Mouse (Mus musculus) myocyte (in vitro differentiated cells): ENCODE measurements around the gene Bahd1. TPM values are rescaled to one million over a fixed set of nuclear protein-coding genes. Genes with fewer than 3 reads are reported as not detected.
A peak's percentile ranks its signal among the peaks of the same experiment; 100 is the strongest.

ENCODE experiments used
- H3K27me3 ChIP-seq: one replicate; pipeline ENCODE4 v1.6.1; 2011; ENCODE audit not compliant: control insufficient read depth, insufficient read depth, insufficient read length
- H3K36me3 ChIP-seq: one replicate; pipeline ENCODE4 v1.6.1; 2011; ENCODE audit not compliant: control insufficient read depth, insufficient read depth
- H3K4me2 ChIP-seq: one replicate; pipeline ENCODE4 v1.6.1; 2011; ENCODE audit warnings: low read depth, control low read depth
- H3K4me3 ChIP-seq: one replicate; pipeline ENCODE4 v1.5.1; 2011; ENCODE audit warnings: mild to moderate bottlenecking, control low read depth, moderate library complexity
- H3K79me2 ChIP-seq: one replicate; pipeline ENCODE4 v1.6.1; 2011; ENCODE audit not compliant: control insufficient read depth, insufficient read depth
- H3ac ChIP-seq: one replicate; pipeline ENCODE4 v1.6.1; 2011; ENCODE audit not compliant: control insufficient read depth, insufficient read length
- CEBPB ChIP-seq: IDR thresholded peaks from 2 replicates; pipeline ENCODE4 v1.6.1; 2011; ENCODE audit warnings: mild to moderate bottlenecking, moderate library complexity; ENCODE audit not compliant: poor library complexity, insufficient read depth, severe bottlenecking
- E2F4 ChIP-seq: IDR thresholded peaks from one replicate; pipeline ENCODE4 v1.6.1; 2011; ENCODE audit warnings: mild to moderate bottlenecking, control low read depth, moderate library complexity; ENCODE audit not compliant: insufficient read depth
- MAX ChIP-seq: IDR thresholded peaks from one replicate; pipeline ENCODE4 v1.6.1; 2011; ENCODE audit warnings: low read depth, mild to moderate bottlenecking, control low read depth
- MYOD1 ChIP-seq, 3 experiments: IDR thresholded peaks; one replicate each; pipeline ENCODE4 v1.6.1; 2011; ENCODE audit warnings: control low read depth in 2 of 3, low read depth in 2 of 3, mild to moderate bottlenecking in 2 of 3, moderate library complexity in 1 of 3; ENCODE audit not compliant: insufficient read length in 2 of 3, control insufficient read depth in 1 of 3
- MYOG ChIP-seq, 3 experiments: IDR thresholded peaks; one replicate each; pipeline ENCODE4 v1.6.1; 2011; ENCODE audit warnings: control low read depth in 2 of 3, low read depth in 2 of 3, mild to moderate bottlenecking in 2 of 3; ENCODE audit not compliant: insufficient read length in 2 of 3, control insufficient read depth in 1 of 3, insufficient read depth in 1 of 3
- POLR2A ChIP-seq: IDR thresholded peaks from one replicate; pipeline ENCODE4 v1.6.1; 2011; ENCODE audit warnings: low read depth, mild to moderate bottlenecking, control low read depth, moderate library complexity; ENCODE audit not compliant: insufficient read length
- POLR2AphosphoS2 ChIP-seq: IDR thresholded peaks from one replicate; pipeline ENCODE4 v1.6.1; 2011; ENCODE audit warnings: low read depth, control low read depth; ENCODE audit not compliant: insufficient read length
- REST ChIP-seq: IDR thresholded peaks from one replicate; pipeline ENCODE4 v1.6.1; 2011; ENCODE audit warnings: mild to moderate bottlenecking, control low read depth, moderate library complexity; ENCODE audit not compliant: insufficient read depth, insufficient read length
- SRF ChIP-seq: IDR thresholded peaks from one replicate; pipeline ENCODE4 v1.6.1; 2011; ENCODE audit warnings: low read depth; ENCODE audit not compliant: control insufficient read depth, insufficient read length
- TCF12 ChIP-seq: IDR thresholded peaks from one replicate; pipeline ENCODE4 v1.6.1; 2011; ENCODE audit warnings: mild to moderate bottlenecking, control low read depth; ENCODE audit not compliant: poor library complexity, insufficient read depth, severe bottlenecking
- TCF3 ChIP-seq: IDR thresholded peaks from one replicate; pipeline ENCODE4 v1.6.1; 2011; ENCODE audit warnings: low read depth, control low read depth; ENCODE audit not compliant: insufficient read length
- USF1 ChIP-seq: IDR thresholded peaks from one replicate; pipeline ENCODE4 v1.6.1; 2011; ENCODE audit warnings: low read depth, mild to moderate bottlenecking, control low read depth, moderate library complexity
- polyA plus RNA-seq: library from polyadenylated mRNA; unstranded; fragments of >200 nt; fragmentation: generic; extraction: Trizol; gene quantifications from one replicate; pipeline ENCODE4 v1.2.1, GENCODE M21; 2012; ENCODE audit warnings: missing spikeins

Gene Bahd1
- polyA plus RNA-seq, 1 experiment, result 12.0 TPM

GRCm38 (mm10) chr2:118897808-118898207, 2.4 kb upstream of the Bahd1 start:
- H3K4me2 ChIP-seq, result no peak overlapping the region
- H3K27me3 ChIP-seq, result peaks cover 47% of the 10 kb centered on the region
- no peak overlapping the region for H3K4me3 ChIP-seq
- H3K36me3 ChIP-seq, result no peaks in the 10 kb centered on the region
- TF ChIP-seq POLR2AphosphoS2 (no peak), CEBPB (no peak), MAX (no peak), SRF (no peak), POLR2A (no peak), MYOG (IDR thresholded peaks at IDR 0.05; ENCODE audit: control insufficient read depth in 1 of 3, insufficient read depth in 1 of 3, insufficient read length in 2 of 3, low read depth in 2 of 3) (no peak)
- H3K79me2 ChIP-seq, result no peaks in the 10 kb centered on the region
- no peak overlapping the region for H3ac ChIP-seq

GRCm38 (mm10) chr2:118898771-118899170, 1.4 kb upstream of the Bahd1 start:
- H3K4me3 ChIP-seq, result no peak overlapping the region
- H3K79me2 ChIP-seq, result no peaks in the 10 kb centered on the region
- no peak overlapping the region for H3K4me2 ChIP-seq
- TF ChIP-seq SRF (no peak), MYOG (IDR thresholded peaks at IDR 0.05; ENCODE audit: control insufficient read depth in 1 of 3, insufficient read depth in 1 of 3, insufficient read length in 2 of 3, low read depth in 2 of 3) (no peak), POLR2A (no peak), TCF3 (no peak)
- no peaks in the 10 kb centered on the region for H3K36me3 ChIP-seq
- H3K27me3 ChIP-seq, result peaks cover 40% of the 10 kb centered on the region
- no peak overlapping the region for H3ac ChIP-seq

GRCm38 (mm10) chr2:118899306-118899705, 871 bp upstream of the Bahd1 start:
- Histone ChIP-seq H3K36me3 (no peaks in the 10 kb centered on the region), H3K27me3 (peaks cover 35% of the 10 kb centered on the region)

GRCm38 (mm10) chr2:118900826-118901140, 606 bp downstream of the Bahd1 start:
- peak overlapping the region; percentile 31 for H3K4me3 ChIP-seq
- H3K4me2 ChIP-seq, result peak overlapping the region; percentile 99
- peaks cover 27% of the 10 kb centered on the region for H3K27me3 ChIP-seq
- peak overlapping the region; percentile 9 for H3ac ChIP-seq
- TF ChIP-seq TCF12, result no peak
- TF ChIP-seq REST, result no peak
- no peak for TF ChIP-seq POLR2A
- no peak for TF ChIP-seq MYOG (IDR thresholded peaks at IDR 0.05; ENCODE audit: control insufficient read depth in 1 of 3, insufficient read depth in 1 of 3, insufficient read length in 2 of 3, low read depth in 2 of 3)
- no peak for TF ChIP-seq MYOD1 (IDR thresholded peaks at IDR 0.05; ENCODE audit: control insufficient read depth in 1 of 3, insufficient read length in 2 of 3, low read depth in 2 of 3)
- no peak for TF ChIP-seq SRF
- TF ChIP-seq TCF3, result no peak
- TF ChIP-seq E2F4, result no peak
- TF ChIP-seq CEBPB, result no peak
- TF ChIP-seq MAX, result no peak
- no peak for TF ChIP-seq USF1
- no peak for TF ChIP-seq POLR2AphosphoS2
- H3K36me3 ChIP-seq, result no peaks in the 10 kb centered on the region
- H3K79me2 ChIP-seq, result peaks cover 19% of the 10 kb centered on the region

More at GRCm38 (mm10) chr2:118899306-118899705, 871 bp upstream of the Bahd1 start:
- Histone ChIP-seq H3ac (no peak overlapping the region), H3K79me2 (peaks cover 5% of the 10 kb centered on the region), H3K4me3 (no peak overlapping the region), H3K4me2 (no peak overlapping the region)
- no peak for TF ChIP-seq SRF
- TF ChIP-seq TCF12, result no peak
- no peak for TF ChIP-seq MYOD1 (IDR thresholded peaks at IDR 0.05; ENCODE audit: control insufficient read depth in 1 of 3, insufficient read length in 2 of 3, low read depth in 2 of 3)

- Histone ChIP-seq H3K27me3 (peaks cover 21% of the 10 kb centered on the region), H3K79me2 (peaks cover 26% of the 10 kb centered on the region)
Observed at GRCm38 (mm10) chr2:118901175-118902031, 1.2 kb downstream of the Bahd1 start.

More at GRCm38 (mm10) chr2:118901175-118902031, 1.2 kb downstream of the Bahd1 start:
- H3K4me2 ChIP-seq, result peak overlapping the region; percentile 99
- H3K4me3 ChIP-seq, result peak overlapping the region; percentile 31
- no peak for TF ChIP-seq SRF
- TF ChIP-seq REST, result no peak
- TF ChIP-seq MYOD1 (IDR thresholded peaks at IDR 0.05; ENCODE audit: control insufficient read depth in 1 of 3, insufficient read length in 2 of 3, low read depth in 2 of 3), result peak in 2 of 3 experiments; percentile 48 to 84
- peak; percentile 30 for TF ChIP-seq POLR2AphosphoS2
- peak in 2 of 3 experiments; percentile 28 to 33 for TF ChIP-seq MYOG (IDR thresholded peaks at IDR 0.05; ENCODE audit: control insufficient read depth in 1 of 3, insufficient read depth in 1 of 3, insufficient read length in 2 of 3, low read depth in 2 of 3)
- no peak for TF ChIP-seq CEBPB
- TF ChIP-seq TCF12, result no peak
- TF ChIP-seq POLR2A, result no peak
- no peak for TF ChIP-seq TCF3
- TF ChIP-seq USF1, result no peak
- no peak for TF ChIP-seq E2F4
- TF ChIP-seq MAX, result no peak
- H3ac ChIP-seq, result peak overlapping the region; percentile 96
- H3K36me3 ChIP-seq, result no peaks in the 10 kb centered on the region
